Comparison of ENCODE assay signal across 30 mouse cellular contexts in genomic region chr13:35603080-35603479, GRCm38 (mm10). TPM values are rescaled to one million over a fixed set of nuclear protein-coding genes. Genes with fewer than 3 reads are reported as not detected.
DNase-seq lines count a peak whose midpoint lies in the region; ATAC-seq and TF ChIP-seq lines count a peak whose summit lies in the region.
"Had no signal": no experiment of that assay in that cellular context is flagged by ENCODE, and none has a peak within 500 bp of the region (broad histone marks: within the 10 kb centered on the region; RNA-seq: fewer than 3 reads in every experiment).

No protein-coding gene starts in this region.

- no peak overlapping the region for H3K4me3 ChIP-seq in liver, embryonic 14.5 days (ENCODE audit: insufficient read depth in 1 of 2, low read depth in 2 of 2, low read length in 2 of 2)
- no peak overlapping the region for H3K4me3 ChIP-seq in E14TG2a.4 (replicated peaks; ENCODE audit: low read length)
- H3K4me3 ChIP-seq: embryonic facial prominence, embryonic 10.5 days; embryonic facial prominence, embryonic 13.5 days; erythroblast, embryonic 14.5 days; forebrain, embryonic 12.5 days; forebrain, embryonic 15.5 days; heart, embryonic 12.5 days; heart, embryonic 15.5 days had no signal

- H3K36me3 ChIP-seq in liver, embryonic 14.5 days (replicated peaks; ENCODE audit: control insufficient read depth, insufficient read depth, low read depth): no peaks in the 10 kb centered on the region
- H3K36me3 ChIP-seq in E14TG2a.4 (ENCODE audit: insufficient read depth, low read length): no peaks in the 10 kb centered on the region
- H3K36me3 ChIP-seq: embryonic facial prominence, embryonic 10.5 days; embryonic facial prominence, embryonic 13.5 days; forebrain, embryonic 12.5 days; forebrain, embryonic 15.5 days; heart, embryonic 12.5 days; heart, embryonic 15.5 days had no signal

- intact Hi-C loops in left cerebral cortex, postnatal 36 days (cut with DNase I): no loop called here

- 83% methylated on average over 5 of the region's 5 CpGs for WGBS in liver, embryonic 14.5 days (ENCODE audit: insufficient replicate concordance)

- no peak overlapping the region for H3K4me2 ChIP-seq in liver, embryonic 14.5 days (ENCODE audit: low read depth)
- H3K4me2 ChIP-seq: embryonic facial prominence, embryonic 13.5 days; forebrain, embryonic 12.5 days; forebrain, embryonic 15.5 days; heart, embryonic 12.5 days; heart, embryonic 15.5 days; hindbrain, embryonic 14.5 days had no signal

- no peaks in the 10 kb centered on the region for H3K27me3 ChIP-seq in liver, embryonic 14.5 days (ENCODE audit: control insufficient read depth, insufficient read depth, low read length)
- no peaks in the 10 kb centered on the region for H3K27me3 ChIP-seq in E14TG2a.4 (ENCODE audit: insufficient read depth, low read length)
- H3K27me3 ChIP-seq: embryonic facial prominence, embryonic 13.5 days; forebrain, embryonic 12.5 days; forebrain, embryonic 15.5 days; heart, embryonic 12.5 days; heart, embryonic 15.5 days had no signal

- peak; percentile 10; the same call in 1 of the 2 replicates for TF ChIP-seq CTCF in liver, embryonic 14.5 days (IDR thresholded peaks at IDR 0.05; ENCODE audit: low read depth)
- TF ChIP-seq CTCF in E14TG2a.4 (conservative IDR thresholded peaks at IDR 0.05; ENCODE audit: low read length): peak; percentile 22; the same call in 1 of the 2 replicates

- H3K27ac ChIP-seq in liver, embryonic 14.5 days: no peak overlapping the region
- H3K27ac ChIP-seq: embryonic facial prominence, embryonic 10.5 days; forebrain, embryonic 12.5 days; forebrain, embryonic 15.5 days; hindbrain, embryonic 14.5 days; hindbrain, postnatal 0 days had no signal

- no peak for DNase-seq in liver, embryonic 14.5 days (ENCODE audit: low read depth in 3 of 3, low spot score in 3 of 3)
- DNase-seq in liver (no peak), R1 (ENCODE audit: low read depth, low spot score) (peak; percentile 13)
- DNase-seq in frontal cortex, postnatal 14 days (ENCODE audit: low spot score in 2 of 2): no peak
- DNase-seq in left cerebral cortex, postnatal 36 days (ENCODE audit: low spot score in 2 of 2): no peak
- no peak for DNase-seq in gastrocnemius, postnatal 10 days
- DNase-seq: adrenal gland, adult 8-10 months; adrenal gland, postnatal 25 days; cerebellum, adult 11-12 months; cerebellum, adult 8-10 months; cerebellum, postnatal 10 days; cerebellum, postnatal 36 days; embryo, embryonic 11 days; gastrocnemius, postnatal 14 days; heart, adult 18-20 months; heart, postnatal 10 days; heart, postnatal 4 days; kidney, adult 11 months had no signal

- no peak for TF ChIP-seq EP300 in liver, embryonic 14.5 days (IDR thresholded peaks at IDR 0.05; ENCODE audit: low read depth)

- no peak for ATAC-seq in liver, embryonic 14.5 days (ENCODE audit: insufficient read depth)
- ATAC-seq: activated CD4-positive, CD25-positive, alpha-beta regulatory T cell, adult 4 months; forebrain, embryonic 15.5 days; hindbrain, postnatal 0 days; inflammation-experienced regulatory T-cells, adult 6 months had no signal

- no peak overlapping the region for H3K9ac ChIP-seq in liver, embryonic 14.5 days (replicated peaks)
- H3K9ac ChIP-seq: embryonic facial prominence, embryonic 13.5 days; forebrain, embryonic 12.5 days; forebrain, embryonic 15.5 days; heart, embryonic 12.5 days; heart, embryonic 15.5 days; hindbrain, embryonic 14.5 days had no signal

- no peaks in the 10 kb centered on the region for H3K9me3 ChIP-seq in liver, embryonic 14.5 days (ENCODE audit: control insufficient read depth, low read length)
- peaks cover 7% of the 10 kb centered on the region; the same call in 1 of the 2 replicates for H3K9me3 ChIP-seq in E14TG2a.4 (ENCODE audit: low read length)
- H3K9me3 ChIP-seq: embryonic facial prominence, embryonic 10.5 days; embryonic facial prominence, embryonic 13.5 days; forebrain, embryonic 12.5 days; forebrain, embryonic 15.5 days; heart, embryonic 15.5 days had no signal

- H3K4me1 ChIP-seq in liver, embryonic 14.5 days (replicated peaks; ENCODE audit: control insufficient read depth in 2 of 2, insufficient read depth in 2 of 2, low read length in 1 of 2): peaks cover 8 to 15% of the 10 kb centered on the region in 2 experiments
- H3K4me1 ChIP-seq in E14TG2a.4 (replicated peaks; ENCODE audit: low read depth, low read length): no peaks in the 10 kb centered on the region
- H3K4me1 ChIP-seq: embryonic facial prominence, embryonic 10.5 days; embryonic facial prominence, embryonic 13.5 days; forebrain, embryonic 12.5 days; forebrain, embryonic 15.5 days had no signal

RNA-seq across cellular contexts. Expression of gene Cdyl, which starts 56.6 kb away (rescaled TPM):
- 5.4 and 7.9 TPM in 2 replicates for polyA plus RNA-seq in liver, embryonic 14.5 days (2012; rRNA removed)
- polyA plus RNA-seq in liver, embryonic 14.5 days (2014; fragmentation: Nextera tagmentation; extraction: Ambion mirVana): 10.4 and 14.3 TPM in 2 replicates
- 10 to 100 TPM; 41.8 to 51.3 TPM for total RNA-seq in left cerebral cortex, postnatal 36 days (2021)
- 10 to 100 TPM in 1 of 2 experiments, 1 to 10 TPM in 1; 8.8 to 17.6 TPM for total RNA-seq in gastrocnemius, postnatal 10 days (2021)
